ENCODE assay signal across 8 mouse cellular contexts in the genomic region with DNA sequence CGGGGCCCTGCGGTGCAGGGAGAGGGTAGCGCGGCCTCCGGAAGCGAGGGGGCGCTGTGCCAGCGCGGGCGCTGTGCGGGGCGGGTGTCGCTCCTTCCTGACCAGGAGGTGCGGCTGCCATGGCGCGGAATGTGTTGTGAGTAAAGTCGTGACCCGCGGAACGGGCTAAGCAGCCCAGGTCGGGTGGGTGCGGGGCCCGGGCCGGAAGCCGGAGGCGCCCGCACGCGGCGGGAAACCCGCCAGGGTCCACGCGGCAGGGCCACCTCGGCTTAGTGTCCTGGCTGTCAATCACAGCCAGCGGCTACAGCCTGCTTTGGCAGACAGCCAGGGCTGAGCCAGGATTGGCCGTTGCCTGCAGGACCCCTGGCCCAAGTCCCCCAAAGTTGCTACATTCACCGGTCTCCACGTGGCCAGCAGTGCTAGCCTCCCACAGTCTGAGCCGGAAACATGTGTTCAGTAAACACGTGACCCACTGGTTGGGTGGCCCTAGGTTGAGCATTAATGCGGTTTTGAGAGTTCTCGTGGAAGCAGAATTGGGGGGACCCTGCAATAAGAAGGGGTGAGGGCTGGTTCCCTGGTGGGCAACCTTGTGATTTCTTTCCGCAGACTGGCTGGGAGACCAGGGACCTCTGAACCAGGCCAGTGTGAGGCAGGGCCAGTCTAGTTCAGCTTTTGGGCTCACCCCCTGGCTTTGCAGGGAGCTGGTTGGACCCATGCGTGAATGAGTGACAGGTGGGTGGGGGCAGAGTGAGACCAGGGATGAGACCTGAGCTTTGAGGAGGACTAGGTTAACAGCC. TPM values are rescaled to one million over a fixed set of nuclear protein-coding genes. Genes with fewer than 3 reads are reported as not detected.
DNase-seq lines count a peak whose midpoint lies in the region; ATAC-seq lines count a peak whose summit lies in the region.

No protein-coding gene starts in this region.

- peak overlapping the region; percentile 77 for H3K4me2 ChIP-seq in intestine, embryonic 16.5 days (ENCODE audit: low read depth, low read length)

- H3K9ac ChIP-seq in intestine, embryonic 16.5 days (ENCODE audit: low read depth, low read length): peak overlapping the region; percentile 88

- 2% methylated on average over 40 of the region's 44 CpGs for WGBS in intestine, embryonic 16.5 days

- H3K4me3 ChIP-seq in intestine, embryonic 16.5 days (ENCODE audit: low read length): peak overlapping the region; percentile 63

- intact Hi-C loops in gastrocnemius, postnatal 36 days (cut with DNase I): no loop called here
- intact Hi-C loops in left cerebral cortex, postnatal 25 days (cut with DNase I): no loop called here

- H3K27ac ChIP-seq in intestine, embryonic 16.5 days (ENCODE audit: low read length): peak overlapping the region; percentile 93

- no peaks in the 10 kb centered on the region for H3K9me3 ChIP-seq in intestine, embryonic 16.5 days (ENCODE audit: control insufficient read depth, low read length)

- peaks cover 54% of the 10 kb centered on the region for H3K4me1 ChIP-seq in intestine, embryonic 16.5 days (ENCODE audit: control insufficient read depth, insufficient read depth, low read length)

- H3K27me3 ChIP-seq in intestine, embryonic 16.5 days (replicated peaks; ENCODE audit: control insufficient read depth, insufficient read depth, low read length): no peaks in the 10 kb centered on the region

- ATAC-seq in intestine, embryonic 16.5 days: peak; percentile 69

- no peaks in the 10 kb centered on the region for H3K36me3 ChIP-seq in intestine, embryonic 16.5 days (ENCODE audit: control insufficient read depth, insufficient read depth, low read length)

- peak; percentile 89 for DNase-seq in adrenal gland, adult 2 months
- DNase-seq in embryo, embryonic 11 days: peak; percentile 92
- DNase-seq in gastrocnemius, postnatal 36 days: peak; percentile 78 to 86
- DNase-seq in left cerebral cortex, postnatal 25 days (ENCODE audit: low spot score in 2 of 2): peak; percentile 83 to 88
- peak; percentile 91 for DNase-seq in mesoderm, embryonic 11.5 days (ENCODE audit: low read depth, low spot score)
- peak; percentile 83 for DNase-seq in right cerebral cortex, postnatal 25 days
- peak; percentile 77 to 83 for DNase-seq in urinary bladder, postnatal 36 days (ENCODE audit: low spot score in 2 of 2)

RNA-seq across cellular contexts. Expression of a gene that starts 0.8 kb away (rescaled TPM):
- total RNA-seq in adrenal gland, adult 2 months (2021): 1 to 10 TPM; 2.2 to 8.0 TPM
- polyA plus RNA-seq in adrenal gland, adult 2 months (2012; rRNA removed): 6.9 and 7.6 TPM in 2 replicates
- 1 to 10 TPM; 1.8 to 6.1 TPM for total RNA-seq in gastrocnemius, postnatal 36 days (2021)
- polyA plus RNA-seq in intestine, embryonic 16.5 days (2015; fragmentation: Nextera tagmentation; extraction: Ambion mirVana): 50.3 and 58.1 TPM in 2 replicates
- 1 to 10 TPM; 3.3 to 6.9 TPM for total RNA-seq in left cerebral cortex, postnatal 25 days (2021)

RNA-seq across cellular contexts. Expression of a gene that starts 34.6 kb away (rescaled TPM):
- not detected for total RNA-seq in adrenal gland, adult 2 months (2021)
- 0.52 TPM in 1 of 2 replicates, not detected in the other for polyA plus RNA-seq in adrenal gland, adult 2 months (2012; rRNA removed)
- over 10,000 TPM; 32,612 to 32,921 TPM for total RNA-seq in gastrocnemius, postnatal 36 days (2021)
- 2.1 and 3.2 TPM in 2 replicates for polyA plus RNA-seq in intestine, embryonic 16.5 days (2015; fragmentation: Nextera tagmentation; extraction: Ambion mirVana)
- not detected for total RNA-seq in left cerebral cortex, postnatal 25 days (2021)

Comparison
In these comparisons a context has a peak if more than half of its experiments do, and no peak if none do; other contexts are left out.
1. Peak in every context shown above with its lines: DNase-seq, ATAC-seq, H3K4me3 ChIP-seq and H3K27ac ChIP-seq.
2. RNA of a gene that starts 34.6 kb away (total RNA-seq): 32,612 to 32,921 TPM in gastrocnemius, postnatal 36 days; not detected in left cerebral cortex, postnatal 25 days and not detected in adrenal gland, adult 2 months; every median in the first group is over 1,000 times any median in the second.